Mouse (Mus musculus): ENCODE measurements at regions not wholly inside any gene's neighbourhood (a gene's known extent, or its start where the extent isn't known, plus 50 kb on each side); places are given as distances from the start of the nearest gene placed in this dataset.

DNA sequence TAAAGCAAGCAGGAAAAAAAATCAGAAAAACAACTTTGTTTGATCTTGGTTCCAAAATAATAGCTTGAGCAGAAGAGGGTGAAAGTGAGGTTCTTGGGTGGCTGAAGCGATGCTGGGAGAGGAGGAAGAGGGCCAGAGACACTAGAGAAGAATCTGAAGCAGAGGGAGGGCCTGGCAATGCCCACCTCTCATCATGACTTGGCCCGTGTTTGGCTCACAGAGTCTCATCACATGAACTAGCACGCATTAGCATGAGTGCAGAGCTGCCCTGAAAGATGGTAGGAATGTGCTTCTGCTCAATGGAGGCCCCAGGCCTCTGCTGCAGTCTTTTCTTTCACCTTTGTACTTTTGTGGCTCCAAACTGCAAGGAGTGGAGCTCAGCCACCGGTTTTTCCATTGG lies 588.6 kb downstream of the Rnf144a start:
- Histone ChIP-seq H3K4me3 (replicated peaks) (no peak overlapping the region), H3K4me2 (no peak overlapping the region), H3K36me3 (no peaks in the 10 kb centered on the region), H3K4me1 (0 out of 2 replicates have a peak, but pooled peaks cover 3% of the 10 kb centered on the region), H3K9me3 (replicated peaks) (no peaks in the 10 kb centered on the region), H3K9ac (replicated peaks) (no peak overlapping the region), H3K27ac (replicated peaks) (no peak overlapping the region; the same call in 1 of the 2 replicates), H3K27me3 (replicated peaks) (no peaks in the 10 kb centered on the region)
- no peak for ATAC-seq (ENCODE audit: low FRiP score)
- 53% methylated on average over 4 of the region's 4 CpGs for WGBS

DNA sequence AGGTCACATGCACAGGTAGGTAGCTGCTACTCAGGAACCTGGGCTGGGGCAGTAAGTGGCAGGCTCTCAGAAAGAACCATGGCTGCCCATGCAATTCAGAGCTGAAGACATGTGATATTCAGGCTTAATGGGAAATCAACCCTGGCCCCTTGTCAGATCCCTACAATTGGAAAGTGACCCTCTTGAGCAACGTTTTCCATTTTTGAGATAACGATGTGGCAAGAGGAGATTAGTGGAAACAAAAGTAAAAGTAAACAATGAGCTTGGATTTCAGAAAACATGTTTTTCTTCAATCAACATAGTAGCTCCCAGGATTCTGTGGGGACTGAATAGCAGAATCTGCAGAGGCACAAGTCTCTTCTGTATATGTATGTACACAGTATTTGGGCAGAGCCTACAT lies 598.8 kb downstream of the Rnf144a start:
- H3K27me3 ChIP-seq (replicated peaks): no peaks in the 10 kb centered on the region
- no peaks in the 10 kb centered on the region for H3K4me1 ChIP-seq
- ATAC-seq (ENCODE audit: low FRiP score): no peak
- H3K27ac ChIP-seq (replicated peaks): no peak overlapping the region
- no peak overlapping the region for H3K9ac ChIP-seq (replicated peaks)
- no peaks in the 10 kb centered on the region for H3K9me3 ChIP-seq (replicated peaks)
- H3K4me3 ChIP-seq (replicated peaks): no peak overlapping the region
- no peaks in the 10 kb centered on the region for H3K36me3 ChIP-seq
- H3K4me2 ChIP-seq: no peak overlapping the region
- WGBS: 87% methylated on average over 2 of the region's 2 CpGs

- WGBS: 86% methylated on average over 2 of the region's 2 CpGs
- H3K9me3 ChIP-seq (replicated peaks): no peaks in the 10 kb centered on the region
- no peak overlapping the region for H3K4me2 ChIP-seq
- ATAC-seq (ENCODE audit: low FRiP score): no peak
- H3K4me1 ChIP-seq: no peaks in the 10 kb centered on the region
- no peak overlapping the region for H3K27ac ChIP-seq (replicated peaks)
- H3K27me3 ChIP-seq (replicated peaks): no peaks in the 10 kb centered on the region
- no peak overlapping the region for H3K4me3 ChIP-seq (replicated peaks)
- H3K9ac ChIP-seq (replicated peaks): no peak overlapping the region
- H3K36me3 ChIP-seq: no peaks in the 10 kb centered on the region
Observed at GRCm38 (mm10) chr12:25795092-25795491, 620.0 kb downstream of the Rnf144a start.

DNA sequence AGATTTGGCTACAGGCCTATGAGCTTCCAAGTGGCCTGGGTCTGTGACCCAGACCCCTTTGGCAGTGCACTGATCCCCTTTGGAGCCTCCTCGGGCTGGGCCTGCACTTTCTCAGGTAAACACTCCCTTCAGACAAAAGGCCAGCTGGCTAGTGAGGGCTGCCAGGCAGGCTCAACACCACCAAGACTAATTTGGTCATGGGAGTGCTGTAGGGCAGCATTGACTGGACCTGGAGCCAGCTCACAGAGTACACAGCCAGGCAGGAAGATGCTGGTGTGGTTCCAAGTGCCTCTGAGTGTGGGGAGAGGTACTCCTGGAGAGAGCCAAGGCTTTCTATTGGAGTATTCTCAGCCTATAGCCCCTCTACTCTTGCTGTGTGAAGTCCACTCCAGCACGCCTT lies 620.5 kb downstream of the Rnf144a start:
- Histone ChIP-seq H3K4me2 (no peak overlapping the region), H3K27me3 (replicated peaks) (no peaks in the 10 kb centered on the region), H3K27ac (replicated peaks) (no peak overlapping the region), H3K4me3 (replicated peaks) (no peak overlapping the region), H3K4me1 (no peaks in the 10 kb centered on the region), H3K9me3 (replicated peaks) (no peaks in the 10 kb centered on the region), H3K36me3 (no peaks in the 10 kb centered on the region), H3K9ac (replicated peaks) (no peak overlapping the region)
- WGBS: 54% methylated on average over 2 of the region's 2 CpGs
- ATAC-seq (ENCODE audit: low FRiP score): no peak

DNA sequence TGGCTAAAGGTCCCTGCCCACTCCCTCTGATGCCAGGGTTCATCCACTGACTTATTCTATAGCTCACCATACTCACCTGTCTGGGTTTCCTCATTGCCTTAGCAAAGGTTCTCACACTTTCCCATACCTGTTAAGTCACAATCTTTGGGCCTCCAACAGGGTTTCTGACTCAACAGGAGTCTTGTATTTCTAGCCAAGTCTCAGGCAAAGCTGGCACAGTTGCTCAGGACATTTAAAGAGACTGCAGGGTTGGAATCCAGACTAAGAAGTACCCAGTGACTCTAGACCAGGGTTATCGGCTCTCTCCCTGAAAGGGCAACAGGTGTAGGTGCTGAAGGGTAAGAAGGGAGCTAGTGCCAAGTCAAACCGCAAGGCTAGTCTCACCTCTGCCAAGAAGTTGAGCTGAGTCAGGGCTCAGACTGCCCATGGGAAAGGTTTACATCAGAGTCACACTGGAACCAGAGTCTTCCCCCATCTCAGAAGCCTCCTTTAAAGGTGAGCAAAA lies 622.4 kb downstream of the Rnf144a start:
- Histone ChIP-seq H3K4me3 (replicated peaks) (no peak overlapping the region), H3K36me3 (no peaks in the 10 kb centered on the region), H3K4me1 (no peaks in the 10 kb centered on the region), H3K9ac (replicated peaks) (no peak overlapping the region), H3K9me3 (replicated peaks) (no peaks in the 10 kb centered on the region), H3K27me3 (replicated peaks) (no peaks in the 10 kb centered on the region), H3K4me2 (no peak overlapping the region), H3K27ac (replicated peaks) (no peak overlapping the region)
- WGBS: 95% methylated on average over 2 of the region's 2 CpGs
- ATAC-seq (ENCODE audit: low FRiP score): no peak

DNA sequence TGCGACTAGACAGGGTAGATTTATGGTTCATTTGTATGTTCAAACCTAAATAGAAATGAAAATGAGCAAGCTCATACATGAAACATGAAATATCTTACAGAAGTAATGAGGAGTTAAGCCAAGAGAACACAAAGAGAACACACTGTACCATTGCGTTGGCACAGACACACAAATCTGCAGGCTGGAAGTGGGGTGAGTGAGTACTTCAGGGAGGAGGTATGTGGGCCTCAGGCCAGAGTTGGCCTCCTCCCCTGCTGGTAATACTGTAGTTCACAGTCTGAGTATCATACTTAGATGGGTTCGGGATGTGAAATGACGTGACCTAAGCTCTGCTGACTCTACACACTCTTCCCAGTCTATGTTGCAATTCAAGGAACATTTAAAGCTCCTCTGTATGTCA lies 624.1 kb downstream of the Rnf144a start:
- Histone ChIP-seq H3K9me3 (replicated peaks) (no peaks in the 10 kb centered on the region), H3K9ac (replicated peaks) (no peak overlapping the region), H3K27ac (replicated peaks) (no peak overlapping the region), H3K4me1 (0 out of 2 replicates have a peak, but pooled peaks cover 1% of the 10 kb centered on the region), H3K36me3 (no peaks in the 10 kb centered on the region), H3K27me3 (replicated peaks) (no peaks in the 10 kb centered on the region), H3K4me2 (no peak overlapping the region), H3K4me3 (replicated peaks) (no peak overlapping the region)
- ATAC-seq (ENCODE audit: low FRiP score): no peak
- 88% methylated on average over 4 of the region's 4 CpGs for WGBS

DNA sequence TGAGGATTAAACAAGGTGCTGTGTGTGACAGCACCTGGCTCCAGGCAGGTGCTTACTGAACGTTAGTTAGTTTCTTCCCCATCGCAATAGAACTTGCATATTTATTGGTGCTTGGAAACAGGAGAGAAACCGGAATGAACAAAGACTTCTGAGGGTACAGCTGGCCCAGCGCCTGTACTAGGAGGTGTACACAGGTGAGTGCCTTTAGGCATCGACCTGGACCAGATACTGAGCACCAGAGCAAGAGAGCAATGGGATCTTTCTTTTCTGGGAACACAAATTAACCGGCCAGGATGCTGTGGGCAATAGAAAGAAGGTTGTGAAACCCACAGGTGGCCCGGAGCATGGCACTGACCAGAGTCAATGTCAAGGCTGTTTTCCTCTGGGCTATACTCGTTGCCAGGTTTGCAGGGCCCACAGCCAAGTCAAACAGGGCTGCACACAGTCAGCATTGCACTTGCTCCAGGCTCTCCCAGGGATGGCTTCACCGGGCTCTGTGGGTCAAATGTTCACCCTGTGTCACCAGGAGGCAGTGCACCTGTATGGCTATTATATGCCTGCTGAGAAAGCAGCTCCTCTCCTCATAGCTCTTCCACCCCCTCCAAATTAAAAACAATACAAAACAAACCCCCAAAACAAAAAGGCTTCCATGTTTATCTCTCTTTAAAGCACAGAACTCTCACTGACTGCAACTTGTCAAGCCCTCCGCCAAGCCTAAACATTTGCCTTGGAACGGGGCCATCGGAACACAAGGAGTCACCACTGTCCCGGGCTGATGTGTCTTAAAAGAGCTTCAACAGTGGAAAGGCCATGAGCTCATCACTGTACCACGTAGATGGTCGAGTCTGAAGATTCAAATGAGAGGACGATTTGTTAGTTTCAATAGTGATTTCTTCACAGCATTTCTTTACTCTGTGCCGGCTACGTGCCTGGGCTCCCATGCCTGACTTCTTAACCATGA lies 629.1 kb downstream of the Rnf144a start:
- ATAC-seq (ENCODE audit: low FRiP score): no peak
- 0 out of 2 replicates have a peak, but pooled peaks cover 5% of the 10 kb centered on the region for H3K4me1 ChIP-seq
- H3K4me3 ChIP-seq (replicated peaks): no peak overlapping the region
- WGBS: 75% methylated on average over 18 of the region's 18 CpGs
- H3K9ac ChIP-seq (replicated peaks): no peak overlapping the region
- H3K9me3 ChIP-seq (replicated peaks): no peaks in the 10 kb centered on the region
- no peak overlapping the region for H3K27ac ChIP-seq (replicated peaks)
- no peaks in the 10 kb centered on the region for H3K27me3 ChIP-seq (replicated peaks)
- no peaks in the 10 kb centered on the region for H3K36me3 ChIP-seq
- H3K4me2 ChIP-seq: no peak overlapping the region

GRCm38 (mm10) chr12:25784401-25784800 lies 630.7 kb downstream of the Rnf144a start:
- 82% methylated on average over 3 of the region's 3 CpGs for WGBS

DNA sequence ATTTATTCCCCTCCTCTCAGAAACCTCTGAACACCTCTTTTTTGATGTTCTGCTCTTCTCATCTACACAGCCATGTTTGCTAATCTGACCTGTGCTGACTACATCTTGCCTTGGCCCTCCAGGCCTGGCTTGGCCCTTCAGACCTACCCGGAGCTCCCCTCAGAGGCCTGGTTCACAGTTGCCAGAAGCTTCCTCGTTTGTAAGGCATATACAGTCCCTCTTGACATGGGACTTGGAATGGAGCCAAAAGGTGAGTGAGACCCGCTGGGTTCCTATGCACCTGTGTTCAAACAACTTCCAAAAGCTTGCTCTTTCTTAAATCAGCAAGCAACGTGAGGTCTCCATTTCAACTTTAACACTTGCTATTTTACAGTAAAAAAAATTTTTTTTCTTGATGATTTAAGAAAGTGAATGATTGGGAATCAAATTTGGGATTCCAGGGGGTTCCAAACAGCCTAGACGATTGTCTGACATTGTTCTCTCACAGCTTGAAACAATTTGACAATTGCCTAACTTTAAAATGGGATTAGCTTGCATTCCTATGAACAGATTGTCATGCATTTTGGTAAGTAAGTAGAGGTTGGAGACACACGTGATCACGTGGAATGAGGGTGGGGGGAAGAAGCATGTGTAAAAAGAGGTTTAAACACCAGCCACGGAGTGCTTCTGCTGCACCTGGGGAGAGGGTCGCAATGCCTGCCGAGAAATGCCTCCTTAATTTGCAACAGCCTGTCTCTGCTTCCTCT lies 631.9 kb downstream of the Rnf144a start:
- Histone ChIP-seq H3K9ac (replicated peaks) (no peak overlapping the region), H3K27ac (replicated peaks) (no peak overlapping the region), H3K9me3 (replicated peaks) (no peaks in the 10 kb centered on the region), H3K4me3 (replicated peaks) (no peak overlapping the region), H3K36me3 (no peaks in the 10 kb centered on the region), H3K27me3 (replicated peaks) (no peaks in the 10 kb centered on the region), H3K4me1 (0 out of 2 replicates have a peak, but pooled peaks cover 5% of the 10 kb centered on the region), H3K4me2 (no peak overlapping the region)
- 50% methylated on average over 10 of the region's 10 CpGs for WGBS
- no peak for ATAC-seq (ENCODE audit: low FRiP score)

More at GRCm38 (mm10) chr12:25784401-25784800, 630.7 kb downstream of the Rnf144a start:
- Histone ChIP-seq H3K9ac (replicated peaks) (no peak overlapping the region), H3K4me3 (replicated peaks) (no peak overlapping the region), H3K4me1 (0 out of 2 replicates have a peak, but pooled peaks cover 5% of the 10 kb centered on the region), H3K36me3 (no peaks in the 10 kb centered on the region), H3K9me3 (replicated peaks) (no peaks in the 10 kb centered on the region), H3K27me3 (replicated peaks) (no peaks in the 10 kb centered on the region), H3K27ac (replicated peaks) (no peak overlapping the region), H3K4me2 (no peak overlapping the region)
- ATAC-seq (ENCODE audit: low FRiP score): no peak

DNA sequence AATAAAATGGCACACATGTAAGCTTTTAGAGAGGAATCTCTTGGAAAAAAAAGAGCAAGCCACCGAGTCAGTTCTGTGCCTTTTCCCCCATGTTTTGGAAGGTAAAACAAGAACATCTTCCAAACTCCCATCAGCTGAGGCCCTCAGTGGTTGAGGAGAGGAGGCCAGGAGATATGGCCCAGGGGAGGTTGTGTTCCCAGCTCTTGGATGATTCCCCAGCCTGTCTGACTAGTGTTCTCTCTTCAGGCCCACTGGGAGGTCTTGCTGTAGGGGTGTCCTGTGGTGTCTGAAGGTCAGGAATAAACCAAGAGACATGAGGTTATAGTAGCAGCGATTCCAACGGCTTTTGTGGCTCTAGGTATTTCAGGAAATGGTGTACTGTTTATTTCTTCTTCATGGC lies 643.2 kb downstream of the Rnf144a start:
- 88% methylated on average over 3 of the region's 3 CpGs for whole genome bisulfite sequencing
- Histone ChIP-seq H3K36me3 (no peaks in the 10 kb centered on the region), H3K4me2 (no peak overlapping the region), H3K4me1 (no peaks in the 10 kb centered on the region), H3K4me3 (replicated peaks) (no peak overlapping the region), H3K9me3 (replicated peaks) (no peaks in the 10 kb centered on the region), H3K27ac (replicated peaks) (no peak overlapping the region), H3K9ac (replicated peaks) (no peak overlapping the region), H3K27me3 (replicated peaks) (no peaks in the 10 kb centered on the region)
- no peak for ATAC-seq (ENCODE audit: low FRiP score)

DNA sequence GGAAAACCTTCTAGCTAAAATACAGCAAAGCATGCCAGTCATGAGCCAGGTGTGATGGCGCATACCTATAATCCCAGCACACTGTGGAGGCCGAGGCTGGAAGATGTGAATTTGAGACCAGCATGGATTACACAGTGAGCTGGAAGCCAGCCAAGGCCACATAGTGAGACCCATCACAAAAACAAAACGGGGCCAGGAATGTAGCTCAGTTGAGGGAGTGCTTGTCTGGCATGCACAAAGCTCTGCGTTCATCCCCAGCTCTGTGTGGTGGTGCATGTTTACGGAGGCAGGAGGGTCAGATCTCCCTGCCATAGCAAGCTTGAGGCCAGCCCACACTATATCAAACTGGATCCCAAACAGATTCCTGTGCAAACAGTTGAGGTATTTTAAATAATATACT lies 646.4 kb downstream of the Rnf144a start:
- no peak overlapping the region for H3K4me3 ChIP-seq (replicated peaks)

More for the DNA sequence above, 646.4 kb downstream of the Rnf144a start:
- Histone ChIP-seq H3K36me3 (no peaks in the 10 kb centered on the region), H3K27ac (replicated peaks) (0 out of 2 replicates have a peak overlapping the region, but pooled peaks have one; percentile 23), H3K4me1 (no peaks in the 10 kb centered on the region), H3K9ac (replicated peaks) (no peak overlapping the region), H3K9me3 (replicated peaks) (no peaks in the 10 kb centered on the region), H3K4me2 (no peak overlapping the region), H3K27me3 (replicated peaks) (no peaks in the 10 kb centered on the region)
- 41% methylated on average over 5 of the region's 5 CpGs for WGBS
- no peak for ATAC-seq (ENCODE audit: low FRiP score)
